Mouse (Mus musculus): ENCODE data around the gene Gramd1b.
"Not testable (repeated sequence)": the region's sequence is repeated elsewhere in the genome, so short reads cannot be mapped to it uniquely, and the experiment has no call there.

Gene Gramd1b

DNA sequence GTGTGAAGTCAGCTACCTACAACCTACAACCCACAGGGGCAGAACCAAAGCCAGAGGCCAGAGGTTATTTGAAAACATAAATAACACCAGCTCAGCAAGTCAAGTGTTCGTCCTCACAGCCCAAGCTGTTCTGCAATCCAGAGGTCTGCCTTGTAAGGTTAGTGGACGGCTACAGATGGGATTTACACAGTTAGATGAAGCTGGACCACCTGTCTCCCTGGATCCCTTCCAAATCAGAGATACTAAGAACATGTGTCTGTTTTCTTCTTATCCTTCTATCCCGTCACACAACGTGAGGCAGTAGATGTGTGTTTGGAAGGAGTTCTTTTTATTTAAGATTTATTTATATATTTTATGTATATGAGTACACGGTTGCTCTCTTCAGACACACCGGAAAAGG is 21.7 kb downstream of the Gramd1b start:
- no peak for DNase-seq

DNA sequence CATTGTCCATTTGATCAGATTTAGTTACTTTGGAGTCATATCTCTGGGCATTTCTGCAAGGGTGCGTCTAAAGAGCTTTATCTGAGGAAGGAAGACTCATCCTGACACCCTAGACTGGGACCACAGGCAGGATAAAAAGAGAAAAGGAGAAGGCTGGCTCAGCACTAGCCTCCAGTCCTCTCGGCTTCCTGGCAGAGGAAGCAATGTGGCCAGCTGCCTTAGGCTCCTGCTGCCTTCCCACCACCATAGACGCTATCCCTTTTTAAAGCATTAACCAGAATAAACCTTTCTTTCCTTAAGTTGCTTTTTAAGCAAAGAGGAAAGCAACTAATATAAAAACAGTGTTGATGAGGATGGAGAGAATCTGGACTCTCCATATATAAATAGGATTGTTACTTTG is 24.6 kb downstream of the Gramd1b start:
- no peak for DNase-seq

DNA sequence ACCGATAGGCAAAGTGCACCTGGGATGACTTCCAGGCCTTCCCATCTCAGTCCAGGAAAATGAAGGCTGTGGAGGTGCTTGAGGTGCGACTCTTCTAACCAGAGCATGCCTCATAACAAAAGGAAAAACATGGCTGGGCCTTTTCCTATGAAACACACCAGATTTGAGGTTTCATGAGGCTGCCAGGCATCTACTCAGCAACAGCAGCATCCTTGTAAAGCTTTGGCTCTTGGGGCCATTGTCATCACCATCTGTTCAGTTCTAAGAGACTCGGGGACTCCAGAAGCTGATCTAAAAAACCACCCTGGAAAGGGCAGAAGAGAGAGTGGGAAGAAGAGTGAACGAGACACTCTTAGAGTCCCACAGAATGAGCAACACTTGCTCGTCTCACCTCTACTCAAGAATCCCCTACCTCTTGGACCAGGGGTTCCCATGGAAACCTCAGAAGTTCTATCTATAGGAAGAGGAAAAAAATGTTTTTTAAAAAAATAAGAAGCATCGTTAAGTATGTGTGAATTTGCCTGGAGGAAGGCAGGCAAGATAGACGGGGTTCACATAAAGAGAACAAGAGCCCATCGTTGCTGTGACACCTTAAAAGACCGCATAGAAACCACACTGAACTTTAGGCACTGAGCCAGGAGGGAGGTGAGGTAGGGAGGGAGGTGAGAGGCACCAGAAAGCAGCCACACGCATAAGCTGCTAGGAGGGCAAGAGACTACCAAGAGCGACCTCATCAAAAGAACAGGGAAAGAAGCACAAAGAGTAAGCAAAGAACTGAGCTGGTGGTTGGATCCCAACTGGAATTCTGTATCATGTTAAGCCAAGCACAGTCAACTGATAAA is 25.5 kb downstream of the Gramd1b start:
- no peak for DNase-seq

DNA sequence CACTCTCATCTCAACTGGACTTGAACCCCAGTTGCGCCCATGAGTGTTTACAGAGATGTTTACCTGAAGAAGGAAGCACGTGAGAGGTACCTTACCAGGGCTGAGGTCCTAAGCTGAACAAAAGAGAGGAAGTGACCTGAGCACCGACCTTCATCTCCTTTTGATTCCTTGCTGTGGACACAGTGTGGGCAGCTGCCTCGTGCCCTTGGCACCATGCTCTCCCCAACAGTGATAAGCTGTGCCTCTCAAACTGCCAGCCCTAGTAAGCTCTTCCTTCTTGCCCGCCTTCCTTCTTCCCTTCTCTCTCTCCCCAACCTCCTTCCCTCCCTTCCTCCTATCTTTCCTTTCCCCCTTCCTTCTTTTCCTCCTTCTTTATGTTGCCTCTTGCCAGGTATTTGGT is 26.3 kb downstream of the Gramd1b start:
- DNase-seq = no peak

DNA sequence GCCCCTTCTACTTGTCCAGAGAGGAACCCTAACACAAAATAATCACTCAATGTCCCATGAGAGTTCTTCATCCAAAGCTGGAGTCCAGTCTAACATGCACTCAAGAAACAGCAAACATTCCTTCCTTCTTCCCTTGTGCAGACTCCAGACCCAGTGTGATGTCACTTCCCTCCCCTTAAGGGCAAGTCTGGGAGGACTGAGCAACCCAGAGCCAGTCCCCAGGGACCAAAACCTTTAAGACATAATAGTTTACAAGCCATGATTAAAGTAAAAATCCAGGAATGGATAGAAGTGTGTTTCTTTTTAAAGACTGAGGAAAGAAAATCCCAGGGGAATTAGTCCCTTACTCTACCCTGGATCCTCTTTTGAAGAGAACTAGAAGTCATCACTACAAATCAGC is 30.5 kb downstream of the Gramd1b start:
- no peak for DNase-seq

DNA sequence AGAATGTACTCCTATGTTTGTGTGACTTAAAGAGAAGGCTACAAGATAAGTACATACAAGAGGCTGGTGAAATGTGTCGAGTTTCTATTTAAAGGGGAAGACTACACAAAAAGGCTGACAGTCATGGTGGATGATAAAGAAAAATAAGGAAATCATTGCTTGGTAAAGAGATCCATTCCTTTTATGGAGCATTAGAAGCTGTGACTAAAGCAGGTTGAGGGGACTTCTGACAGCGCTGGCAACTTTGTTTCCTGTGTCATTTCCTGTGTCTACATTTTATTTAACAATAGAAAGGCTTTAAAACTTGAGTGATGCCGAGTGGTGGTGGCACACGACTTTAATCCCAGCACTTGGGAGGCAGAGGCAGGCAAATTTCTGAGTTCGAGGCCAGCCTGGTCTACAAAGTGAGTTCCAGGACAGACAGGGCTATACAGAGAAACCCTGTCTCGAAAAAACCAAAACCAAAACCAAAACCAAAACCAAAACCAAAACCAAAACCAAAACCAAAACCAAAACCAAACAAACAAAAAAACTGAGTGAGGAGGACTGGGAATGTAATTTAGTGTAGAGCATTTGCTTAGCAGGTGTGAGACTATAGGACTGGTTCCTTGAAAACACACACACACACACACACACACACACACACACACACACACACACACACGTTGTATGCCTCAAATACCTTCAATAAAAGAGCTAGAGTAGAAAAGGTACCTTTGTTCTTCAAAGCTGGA is 48.7 kb downstream of the Gramd1b start:
- not testable (repeated sequence) for DNase-seq

DNA sequence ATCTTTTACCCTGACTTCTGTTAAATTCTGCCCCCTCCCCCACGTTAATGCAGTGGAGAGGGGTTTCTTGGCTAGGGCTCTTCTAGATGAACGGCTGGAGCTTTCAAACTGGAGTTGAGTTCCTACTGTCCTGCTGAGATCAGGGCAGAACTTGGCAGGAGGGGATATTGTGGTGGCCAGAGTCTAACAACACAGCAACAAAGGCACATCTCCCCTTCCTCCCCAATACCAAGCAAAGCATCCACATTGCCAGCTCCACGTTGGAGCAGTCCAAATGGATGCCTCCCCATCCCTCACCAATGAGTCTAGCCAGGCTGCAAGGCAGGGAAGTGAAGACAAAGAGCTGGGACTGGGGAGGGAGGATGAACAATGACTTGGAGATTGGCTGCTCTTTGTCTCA is 49.9 kb downstream of the Gramd1b start:
- no peak for DNase-seq

DNA sequence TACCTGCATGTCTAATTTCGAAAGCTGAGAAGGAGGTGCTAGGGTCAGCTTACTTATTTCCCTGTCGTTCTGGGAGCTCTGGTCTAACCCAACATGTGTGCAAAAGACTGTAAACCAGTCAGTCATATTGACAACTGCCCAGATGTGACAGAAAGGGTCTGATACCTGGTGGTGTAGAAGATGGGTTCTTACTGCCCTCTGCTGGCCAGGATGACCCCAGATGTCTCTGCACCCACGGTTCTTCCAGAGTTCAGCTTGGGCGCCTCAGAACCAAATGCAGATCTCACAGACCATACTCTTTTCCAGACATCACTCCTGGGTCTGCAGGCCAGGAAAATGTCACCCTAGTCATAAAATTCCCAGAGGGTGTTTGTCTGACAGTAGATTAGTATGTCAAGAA is 51.9 kb downstream of the Gramd1b start:
- DNase-seq = peak; percentile 87

DNA sequence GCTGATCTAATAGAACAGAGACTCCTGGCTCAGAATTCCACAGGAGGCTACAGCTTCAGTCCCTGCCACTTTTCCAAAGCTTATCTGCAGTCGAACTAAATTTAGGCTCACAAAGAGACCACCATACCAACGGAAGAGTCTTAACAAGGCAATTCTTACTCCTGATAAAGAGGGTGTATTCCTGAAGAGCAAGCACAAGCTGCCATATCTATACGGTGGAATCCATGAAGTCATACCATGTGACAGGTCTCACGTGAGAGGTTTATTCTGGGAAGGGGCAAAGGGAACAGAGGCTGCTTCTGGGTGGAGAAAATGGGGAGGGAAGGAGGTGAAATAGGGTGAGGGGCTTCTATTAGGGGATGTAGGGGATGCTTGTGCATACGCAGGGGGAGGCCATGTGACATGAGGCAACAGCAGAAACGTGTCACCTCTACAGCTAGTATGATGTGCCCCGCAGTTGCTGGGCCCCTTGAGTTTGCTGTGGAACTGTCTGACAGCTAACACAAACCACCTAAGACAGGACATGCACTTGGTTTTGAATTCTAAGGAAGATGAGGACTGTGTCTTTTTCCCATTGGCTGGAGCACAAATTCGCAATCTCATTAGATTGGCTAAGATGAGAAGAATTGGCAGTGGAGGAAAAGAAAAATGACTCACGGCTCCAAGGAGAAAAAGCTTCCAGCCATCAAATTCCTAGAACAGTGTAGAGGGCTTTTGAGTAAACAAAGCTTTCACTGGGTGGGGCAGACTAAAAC is 52.9 kb downstream of the Gramd1b start:
- no peak for DNase-seq

DNA sequence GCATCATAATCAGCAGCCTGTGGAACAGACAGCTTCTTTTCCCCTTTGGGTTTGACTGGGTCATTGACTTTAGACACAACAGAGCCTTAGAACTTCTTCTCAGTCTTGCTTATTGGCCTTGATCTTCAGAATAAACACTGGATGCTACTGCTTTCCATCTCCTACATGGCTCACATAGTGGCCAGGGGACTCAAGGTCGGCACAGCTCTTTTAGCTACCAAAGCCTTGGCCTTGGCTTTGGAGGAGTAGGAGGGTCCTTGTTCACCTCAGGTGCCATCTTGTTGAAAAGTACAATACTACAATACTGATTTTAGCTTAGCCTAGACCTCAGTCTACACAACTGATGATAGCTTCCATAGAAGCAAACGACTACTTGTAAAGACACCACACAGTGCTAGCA is 53.6 kb downstream of the Gramd1b start:
- no peak for DNase-seq

DNA sequence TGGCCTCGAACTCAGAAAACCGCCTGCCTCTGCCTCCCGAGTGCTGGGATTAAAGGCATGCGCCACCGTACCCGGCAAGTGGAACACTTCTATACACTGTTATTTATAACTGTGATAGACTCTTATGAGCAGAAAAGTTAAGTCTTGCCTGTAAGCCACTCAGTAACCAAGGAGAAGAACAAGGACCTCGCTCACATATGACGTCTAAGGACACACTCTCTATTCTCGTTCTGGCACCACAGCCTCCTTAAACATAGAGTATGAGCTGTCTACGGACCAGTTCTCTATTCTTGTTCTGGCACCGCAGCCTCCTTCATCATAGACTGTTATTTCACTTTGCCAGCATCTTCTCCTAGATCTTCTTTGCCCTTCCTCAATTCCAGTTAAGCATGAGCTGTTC is 55.1 kb downstream of the Gramd1b start:
- no peak for DNase-seq

DNA sequence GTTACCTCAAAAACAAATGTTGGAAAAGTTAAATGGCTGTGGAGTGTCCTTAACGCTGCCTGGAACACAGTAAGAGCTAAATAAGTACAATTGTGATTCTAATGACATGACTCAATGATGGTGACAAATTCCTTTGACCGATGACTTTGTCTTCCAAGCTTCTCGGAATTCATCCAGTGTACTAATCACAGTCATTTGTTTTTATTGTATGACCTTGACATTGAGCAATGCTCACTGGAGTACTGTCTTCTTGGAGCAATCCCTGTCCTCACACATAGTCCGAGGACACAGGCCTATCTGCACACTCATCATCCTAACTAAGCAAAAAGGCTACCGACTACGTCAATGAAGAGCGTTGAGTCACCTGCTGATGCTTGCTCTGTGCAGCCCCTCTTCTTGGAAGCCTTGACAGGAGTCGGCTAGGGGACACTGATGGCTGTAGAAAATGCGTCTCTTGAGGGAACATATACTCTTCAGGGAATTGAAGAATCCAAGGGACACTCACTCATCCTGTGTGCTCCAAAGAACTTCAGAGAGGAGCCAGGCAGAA is 58.1 kb downstream of the Gramd1b start:
- DNase-seq = no peak

DNA sequence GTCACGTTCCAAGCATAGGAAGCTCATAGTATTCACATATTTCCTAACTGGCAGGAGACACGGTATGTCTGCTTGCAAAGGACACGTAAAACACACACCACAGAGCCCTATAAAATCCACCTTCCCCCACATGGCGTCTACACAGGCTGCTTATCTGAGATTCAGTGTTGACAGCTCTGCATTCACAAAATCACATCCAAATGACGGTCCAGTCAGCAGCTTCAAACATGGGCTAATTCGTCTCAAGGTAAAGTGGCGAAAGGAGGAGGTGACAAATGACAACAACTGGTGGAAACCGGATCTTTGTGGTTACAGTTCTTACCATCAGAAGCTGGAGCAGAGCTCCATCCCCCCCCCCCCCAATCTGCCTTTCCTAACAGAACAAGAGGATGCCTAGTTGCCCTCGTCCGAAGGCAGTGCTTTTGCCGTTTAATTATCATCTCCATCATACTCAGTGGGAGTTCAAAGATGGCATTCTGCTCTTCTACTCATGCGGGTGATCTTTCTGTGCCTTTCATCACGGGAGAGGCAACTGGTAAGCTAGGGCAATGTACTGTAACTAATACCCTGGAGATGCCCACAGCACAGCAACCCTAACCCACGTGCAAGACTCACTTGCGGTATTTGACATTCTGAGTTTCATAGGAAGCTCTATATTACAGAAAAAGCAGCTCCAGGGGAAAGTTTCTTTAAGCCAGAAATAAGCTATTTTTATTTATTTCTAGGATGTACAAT is 61.6 kb downstream of the Gramd1b start:
- DNase-seq = no peak

DNA sequence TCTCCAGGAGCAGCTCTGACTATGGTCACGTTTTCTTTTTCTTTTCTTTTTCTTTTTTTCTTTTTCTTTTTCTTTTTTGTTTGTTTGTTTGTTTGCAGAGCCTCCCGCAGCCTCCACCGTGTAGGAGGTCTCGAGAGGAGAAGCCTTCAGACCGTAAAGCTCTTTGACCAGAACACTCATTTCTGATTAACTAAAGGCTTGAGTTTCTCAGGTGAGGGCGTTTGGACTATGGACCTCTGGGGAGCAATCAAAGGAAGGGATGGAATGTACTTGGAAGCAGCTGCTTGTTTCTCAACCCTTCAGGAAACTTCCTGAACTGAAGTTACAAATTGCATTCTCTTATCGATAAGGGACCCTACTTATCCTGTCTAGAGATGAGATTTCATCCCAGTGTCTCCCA is 64.4 kb downstream of the Gramd1b start:
- no peak for DNase-seq

DNA sequence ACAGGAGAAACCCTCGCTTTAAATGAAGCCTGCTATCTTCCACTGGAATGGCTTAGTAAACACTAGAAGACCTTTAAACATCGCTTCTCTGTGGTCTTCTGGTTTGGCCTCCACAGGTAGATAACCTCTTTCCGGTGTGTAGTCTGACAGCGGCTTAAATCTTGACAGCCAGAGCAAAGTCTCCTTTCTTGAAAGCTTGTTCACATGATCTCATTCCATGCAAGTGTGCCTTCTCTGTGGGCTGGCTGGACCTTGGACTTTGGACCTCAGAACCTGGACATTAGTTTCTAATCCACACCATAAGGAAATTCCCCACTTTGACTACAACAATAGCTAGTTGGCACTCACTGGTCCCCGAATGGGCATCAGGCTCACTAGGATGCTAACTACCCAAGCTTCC is 65.6 kb downstream of the Gramd1b start:
- no peak for DNase-seq

DNA sequence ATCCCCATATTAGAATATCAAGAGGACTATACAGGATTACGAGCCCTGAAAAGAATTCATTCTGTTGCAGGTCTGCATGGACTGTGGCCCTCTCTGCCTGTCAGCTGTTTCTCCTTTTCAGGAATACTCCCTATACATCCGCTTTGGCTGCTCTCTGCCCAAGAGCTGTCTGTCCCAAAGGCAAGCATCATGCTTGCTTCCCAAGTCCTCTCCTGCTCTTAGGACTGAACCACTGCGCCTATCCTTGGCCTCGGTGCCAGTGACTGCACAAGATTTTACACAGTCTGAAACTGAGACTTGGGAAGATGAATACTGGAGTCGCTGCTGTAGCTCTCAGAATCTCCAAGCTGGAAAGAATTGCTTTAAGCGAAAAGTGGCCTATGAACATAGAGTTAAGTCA is 68.8 kb downstream of the Gramd1b start:
- no peak for DNase-seq

DNA sequence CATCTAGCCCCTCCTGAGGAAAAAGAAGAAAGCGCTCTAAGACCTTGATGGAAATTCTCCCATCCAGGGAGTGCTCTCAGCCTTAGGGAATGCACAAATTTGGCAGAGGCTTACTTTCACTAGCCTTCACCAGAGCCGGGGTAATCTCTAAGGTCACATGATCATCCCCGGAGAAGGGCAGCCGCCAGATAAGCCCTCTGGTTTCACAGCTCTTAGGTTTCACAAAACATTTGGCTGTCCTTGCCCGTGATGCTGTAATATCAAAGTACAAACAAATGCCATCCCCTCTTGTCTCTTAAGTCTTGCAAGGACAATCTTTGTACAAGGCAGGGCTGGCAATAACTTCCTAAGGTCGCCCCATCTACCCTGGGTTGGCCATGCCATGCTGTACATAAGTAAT is 70.4 kb downstream of the Gramd1b start:
- DNase-seq = no peak

DNA sequence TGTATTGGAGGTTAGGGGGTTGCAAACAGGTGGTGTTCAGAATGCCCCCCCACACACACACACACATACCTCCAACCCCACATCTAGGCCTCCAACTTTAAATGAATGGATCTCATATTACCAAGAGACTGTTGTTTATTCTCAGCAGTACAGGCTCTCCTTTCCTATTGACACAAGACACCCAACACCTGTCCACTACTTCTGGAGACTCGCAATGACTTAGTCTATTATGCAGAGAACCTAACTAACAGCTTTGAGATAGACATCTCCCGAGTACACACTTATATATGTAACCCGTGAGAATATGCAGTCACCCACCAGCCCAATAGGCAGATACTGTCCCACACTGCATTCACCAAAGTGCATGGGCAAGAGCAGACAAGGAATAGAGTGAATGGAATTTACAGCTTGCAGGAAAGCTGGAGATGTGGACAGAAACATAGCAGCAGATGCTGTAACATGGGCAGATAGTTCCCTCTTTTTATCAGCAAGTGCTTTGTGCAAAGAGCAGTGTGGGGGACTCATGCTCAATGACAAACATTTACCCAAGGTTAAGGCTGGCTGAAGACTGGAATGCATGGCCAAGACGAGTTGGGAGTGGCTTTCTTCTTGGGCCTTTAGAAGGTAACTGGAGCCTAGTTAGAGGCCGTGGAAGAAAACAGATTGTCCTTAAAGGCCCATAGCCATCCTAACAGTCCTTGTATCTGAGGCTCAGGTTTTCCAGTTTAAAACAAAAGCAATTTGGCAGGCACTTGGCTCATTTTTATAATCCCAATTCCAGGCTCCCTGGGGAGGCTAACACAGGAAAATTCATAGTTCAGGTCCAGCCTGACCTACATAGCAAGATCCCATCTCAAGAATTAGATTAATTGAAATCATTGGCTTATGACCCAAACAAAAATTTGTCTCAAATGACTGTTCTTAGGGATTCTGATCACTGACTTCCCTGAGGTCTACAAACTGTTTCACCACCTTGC is 71.6 kb downstream of the Gramd1b start:
- no peak for DNase-seq

DNA sequence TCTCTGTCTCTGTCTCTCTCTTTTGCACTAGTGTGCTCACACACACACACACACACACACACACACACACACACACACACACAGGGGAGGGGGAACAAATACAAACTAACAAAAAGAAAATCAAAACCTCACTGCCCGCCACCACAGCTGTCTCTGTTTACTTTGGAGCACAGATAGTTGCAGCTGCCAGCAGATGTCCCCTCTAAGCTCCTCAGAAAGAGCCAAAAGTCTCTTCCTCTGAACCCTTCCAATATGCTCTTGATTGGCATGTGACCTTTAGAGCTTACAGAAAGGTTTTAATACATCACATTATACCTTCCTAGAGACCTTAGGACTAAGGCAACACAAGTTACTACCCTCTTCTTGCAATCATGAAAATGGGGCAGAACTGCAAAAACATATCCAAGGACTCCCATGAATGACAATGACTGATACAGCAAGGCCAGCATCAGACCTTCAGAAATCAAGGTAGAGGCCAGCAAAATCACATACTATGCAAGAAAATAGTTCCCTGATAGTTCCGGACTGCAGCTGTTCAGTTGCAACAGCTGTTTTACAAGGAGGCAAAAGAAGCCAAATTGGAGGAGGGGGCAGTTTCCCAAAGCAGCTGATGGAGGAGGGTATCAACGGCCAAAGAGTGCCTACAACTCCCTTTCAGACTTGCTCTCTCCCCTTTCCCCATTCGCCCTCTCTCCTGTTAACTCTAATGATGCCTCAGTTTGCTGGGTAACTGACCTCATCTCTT is 72.5 kb downstream of the Gramd1b start:
- DNase-seq = no peak

DNA sequence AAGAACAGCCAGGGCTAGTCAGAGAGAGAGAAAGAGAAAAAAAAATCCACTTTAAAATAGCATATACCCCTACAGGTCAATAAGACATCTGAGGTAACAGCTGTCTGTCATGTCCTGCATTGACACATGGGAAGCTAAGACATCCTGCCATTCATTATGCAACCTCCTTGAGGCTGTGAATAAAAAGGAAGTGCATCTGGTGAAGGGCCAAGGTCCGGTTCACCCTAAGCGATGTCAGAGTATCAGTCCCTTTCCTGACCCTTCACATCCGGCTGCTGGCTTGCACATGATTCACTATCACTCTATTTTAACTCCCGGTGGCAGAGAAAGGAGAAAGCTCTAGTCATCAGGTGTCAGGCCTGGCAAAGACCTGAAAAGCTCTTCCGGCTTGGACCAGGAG is 73.7 kb downstream of the Gramd1b start:
- DNase-seq = peak; percentile 38

DNA sequence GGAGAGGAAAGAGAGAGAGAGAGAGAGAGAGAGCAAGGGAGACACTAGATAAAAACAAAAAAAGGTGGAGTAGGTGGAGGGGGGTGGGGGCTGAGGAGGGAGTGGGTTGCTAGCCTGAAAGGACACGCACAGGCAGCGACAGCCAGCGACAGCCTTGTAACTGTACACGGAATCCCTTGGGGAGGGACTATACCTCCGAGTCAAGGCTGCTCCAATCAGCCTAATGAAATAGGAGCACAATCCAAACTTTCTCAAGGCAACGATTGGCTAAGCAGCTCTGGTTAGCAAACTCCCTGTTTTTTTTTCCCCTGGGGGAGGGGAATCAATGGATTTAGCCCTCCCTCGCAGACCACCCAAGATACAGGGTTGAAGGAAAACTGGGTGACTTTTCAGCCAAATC is 75.0 kb downstream of the Gramd1b start:
- peak; percentile 69 for DNase-seq

All from lung, postnatal 36 days (tissue).